Mouse (Mus musculus): ENCODE measurements around the gene Ap3m1. TPM values are rescaled to one million over a fixed set of nuclear protein-coding genes. Genes with fewer than 3 reads are reported as not detected.

The Ap3m1 gene
- total RNA-seq, 1 experiment = 48.5 TPM

DNA sequence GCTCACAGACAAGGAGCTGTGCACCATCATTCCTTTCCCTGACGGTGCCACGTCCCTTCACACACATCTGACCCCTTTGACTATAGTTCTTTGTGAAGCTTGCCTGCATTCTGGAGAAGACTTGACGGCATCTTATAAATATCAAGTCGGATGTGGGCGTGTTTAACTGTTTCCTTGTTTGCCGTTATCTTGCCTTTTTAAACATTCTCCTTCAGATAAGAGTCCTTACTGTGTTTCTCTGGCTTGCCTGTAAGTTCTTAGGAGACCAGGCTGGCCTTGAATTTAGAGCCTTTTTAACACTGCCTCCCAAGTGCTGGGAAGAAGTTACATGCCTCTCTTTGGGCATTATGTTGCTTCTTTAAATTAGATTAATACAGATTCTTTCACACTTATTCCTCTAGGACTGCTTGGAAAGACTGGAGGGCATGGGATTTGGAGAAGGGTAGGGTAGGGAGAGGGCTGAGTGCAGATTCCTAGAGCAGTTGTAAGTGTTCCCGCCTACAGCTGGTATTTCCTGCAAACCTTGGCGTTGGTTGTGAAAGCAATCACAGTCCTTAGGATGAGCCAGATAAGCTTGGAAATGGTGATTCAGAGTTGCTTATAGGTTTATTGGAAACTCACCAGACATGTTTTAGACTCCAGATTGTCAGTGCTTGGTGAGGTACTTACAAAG, 13.3 kb upstream of the Ap3m1 start:
- no peak overlapping the region for H3K27ac ChIP-seq (ENCODE audit: insufficient read depth, low read depth, low read length, poor library complexity, severe bottlenecking)
- H3K9ac ChIP-seq (ENCODE audit: insufficient read depth, low read depth, low read length, poor library complexity, severe bottlenecking) = no peak overlapping the region
- no peak overlapping the region for H3K4me3 ChIP-seq (ENCODE audit: insufficient read depth in 1 of 2, low read depth in 1 of 2, low read length in 2 of 2, poor library complexity in 1 of 2, severe bottlenecking in 1 of 2)
- in situ Hi-C loops (cut with MboI; ENCODE audit: low sequenced_read_pairs in 2 of 2, unreplicated experiment in 2 of 2) = no loop called here
- DNase-seq (ENCODE audit: low read depth, low spot score) = no peak
- no peaks in the 10 kb centered on the region for H3K9me3 ChIP-seq (ENCODE audit: control insufficient read depth, insufficient read depth, low read depth, low read length)
- H3K36me3 ChIP-seq (ENCODE audit: control insufficient read depth, insufficient read depth, low read length, poor library complexity, severe bottlenecking) = no peaks in the 10 kb centered on the region; the same call in 1 of the 2 replicates
- TF ChIP-seq ZNF384 (IDR thresholded peaks at IDR 0.05; ENCODE audit: low read depth, low read length) (no peak), MAFK (IDR thresholded peaks at IDR 0.05; ENCODE audit: insufficient read depth, low read depth, low read length) (no peak), CHD2 (IDR thresholded peaks at IDR 0.05; ENCODE audit: low read depth, low read length) (no peak), HCFC1 (IDR thresholded peaks at IDR 0.05; ENCODE audit: borderline replicate concordance, insufficient read depth, low read length) (no peak), ZC3H11A (IDR thresholded peaks at IDR 0.05; ENCODE audit: borderline replicate concordance, low read depth, low read length) (no peak)
- H3K4me1 ChIP-seq (ENCODE audit: control insufficient read depth in 2 of 2, insufficient read depth in 2 of 2, low read length in 2 of 2, poor library complexity in 1 of 2) = no peaks in the 10 kb centered on the region

DNA sequence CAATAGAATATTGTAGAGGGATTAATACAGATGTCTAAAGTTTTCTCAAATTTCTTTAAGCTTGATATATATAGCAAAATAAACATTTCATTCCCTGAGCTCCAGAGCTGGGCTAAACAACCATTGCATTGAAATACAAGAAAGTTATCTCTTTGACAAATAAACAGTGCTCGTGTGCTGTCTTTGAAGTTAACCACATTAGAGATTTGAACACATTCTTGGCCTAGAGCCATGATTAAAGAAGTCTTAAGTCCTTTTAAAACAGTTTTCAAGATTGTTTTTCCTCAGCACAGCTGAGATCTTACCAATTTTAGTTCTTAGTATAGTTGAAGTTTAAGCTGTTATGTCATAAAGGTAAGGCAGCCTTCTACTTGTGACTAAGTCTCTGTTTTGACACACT, 12.0 kb upstream of the Ap3m1 start:
- Histone ChIP-seq H3K9me3 (ENCODE audit: control insufficient read depth, insufficient read depth, low read depth, low read length) (no peaks in the 10 kb centered on the region), H3K9ac (ENCODE audit: insufficient read depth, low read depth, low read length, poor library complexity, severe bottlenecking) (no peak overlapping the region), H3K27ac (ENCODE audit: insufficient read depth, low read depth, low read length, poor library complexity, severe bottlenecking) (no peak overlapping the region), H3K36me3 (ENCODE audit: control insufficient read depth, insufficient read depth, low read length, poor library complexity, severe bottlenecking) (no peaks in the 10 kb centered on the region; the same call in 1 of the 2 replicates), H3K4me3 (ENCODE audit: insufficient read depth in 1 of 2, low read depth in 1 of 2, low read length in 2 of 2, poor library complexity in 1 of 2, severe bottlenecking in 1 of 2) (no peak overlapping the region), H3K4me1 (ENCODE audit: control insufficient read depth in 2 of 2, insufficient read depth in 2 of 2, low read length in 2 of 2, poor library complexity in 1 of 2) (no peaks in the 10 kb centered on the region)
- TF ChIP-seq ZNF384 (IDR thresholded peaks at IDR 0.05; ENCODE audit: low read depth, low read length) (no peak), HCFC1 (IDR thresholded peaks at IDR 0.05; ENCODE audit: borderline replicate concordance, insufficient read depth, low read length) (no peak), MAFK (IDR thresholded peaks at IDR 0.05; ENCODE audit: insufficient read depth, low read depth, low read length) (no peak), ZC3H11A (IDR thresholded peaks at IDR 0.05; ENCODE audit: borderline replicate concordance, low read depth, low read length) (no peak), CHD2 (IDR thresholded peaks at IDR 0.05; ENCODE audit: low read depth, low read length) (no peak)
- in situ Hi-C loops (cut with MboI; ENCODE audit: low sequenced_read_pairs in 2 of 2, unreplicated experiment in 2 of 2) = no loop called here
- no peak for DNase-seq (ENCODE audit: low read depth, low spot score)

DNA sequence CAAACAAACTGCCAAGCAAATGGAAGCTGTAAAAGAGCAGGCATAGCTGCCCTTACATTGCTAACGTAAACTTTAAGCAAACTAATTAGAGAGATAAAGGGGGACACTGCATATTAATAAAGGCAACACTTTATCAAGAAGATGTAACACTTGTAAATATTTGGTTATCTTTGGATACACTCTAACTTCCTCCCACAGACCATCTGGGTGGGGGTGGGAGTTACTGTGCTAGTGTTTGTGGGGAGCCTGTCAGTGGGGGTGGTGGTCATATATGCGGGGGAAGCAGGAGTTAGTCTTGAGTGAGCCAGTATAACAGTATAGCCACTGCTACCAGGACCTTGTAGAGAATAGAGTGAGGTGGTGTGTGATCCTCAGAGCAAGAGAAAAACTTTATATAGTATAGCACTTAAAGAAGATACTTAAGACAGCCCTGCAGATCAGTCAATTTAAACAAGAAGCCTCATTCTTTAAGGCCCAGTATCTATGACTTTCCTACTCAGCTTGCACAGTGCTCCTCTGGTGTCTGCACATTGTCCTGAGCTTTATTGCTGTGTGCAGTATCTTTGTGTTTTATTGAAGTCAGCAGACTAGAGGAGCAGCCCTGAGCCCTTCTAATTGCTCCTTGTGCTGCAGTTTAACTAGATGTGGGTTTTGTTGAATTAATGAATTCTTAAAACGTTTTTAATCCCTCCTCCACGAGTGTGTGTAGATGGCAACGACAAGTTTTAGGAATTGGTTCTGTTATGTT, 10.6 kb upstream of the Ap3m1 start:
- Histone ChIP-seq H3K9me3 (ENCODE audit: control insufficient read depth, insufficient read depth, low read depth, low read length) (no peaks in the 10 kb centered on the region), H3K36me3 (ENCODE audit: control insufficient read depth, insufficient read depth, low read length, poor library complexity, severe bottlenecking) (no peaks in the 10 kb centered on the region; the same call in 1 of the 2 replicates), H3K4me1 (ENCODE audit: control insufficient read depth in 2 of 2, insufficient read depth in 2 of 2, low read length in 2 of 2, poor library complexity in 1 of 2) (no peaks in the 10 kb centered on the region), H3K9ac (ENCODE audit: insufficient read depth, low read depth, low read length, poor library complexity, severe bottlenecking) (no peak overlapping the region), H3K27ac (ENCODE audit: insufficient read depth, low read depth, low read length, poor library complexity, severe bottlenecking) (no peak overlapping the region), H3K4me3 (ENCODE audit: insufficient read depth in 1 of 2, low read depth in 1 of 2, low read length in 2 of 2, poor library complexity in 1 of 2, severe bottlenecking in 1 of 2) (no peak overlapping the region)
- DNase-seq (ENCODE audit: low read depth, low spot score) = no peak
- in situ Hi-C loops (cut with MboI; ENCODE audit: low sequenced_read_pairs in 2 of 2, unreplicated experiment in 2 of 2) = no loop called here
- TF ChIP-seq CHD2 (IDR thresholded peaks at IDR 0.05; ENCODE audit: low read depth, low read length) (no peak), ZNF384 (IDR thresholded peaks at IDR 0.05; ENCODE audit: low read depth, low read length) (no peak), HCFC1 (IDR thresholded peaks at IDR 0.05; ENCODE audit: borderline replicate concordance, insufficient read depth, low read length) (no peak), MAFK (IDR thresholded peaks at IDR 0.05; ENCODE audit: insufficient read depth, low read depth, low read length) (no peak), ZC3H11A (IDR thresholded peaks at IDR 0.05; ENCODE audit: borderline replicate concordance, low read depth, low read length) (no peak)

DNA sequence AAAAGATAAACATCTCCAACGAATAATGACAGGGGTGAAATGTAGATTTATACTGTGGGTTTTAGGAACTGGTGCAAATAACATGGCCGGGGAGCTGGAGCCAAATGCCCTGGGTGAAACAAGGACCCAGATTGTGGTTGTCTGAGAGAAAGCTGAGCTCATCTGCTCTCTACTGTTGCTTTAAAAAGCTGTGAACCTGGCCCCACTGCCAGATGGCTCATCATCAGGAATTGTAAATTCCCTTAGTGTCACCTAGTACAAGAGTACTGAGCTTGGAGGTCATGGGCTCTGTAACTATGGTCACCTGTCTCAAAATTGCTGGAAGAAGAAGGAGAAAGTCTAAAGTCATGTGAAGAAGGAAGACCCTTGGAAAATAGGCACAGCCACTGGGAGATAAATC, 6.7 kb upstream of the Ap3m1 start:
- no peak overlapping the region for H3K27ac ChIP-seq (ENCODE audit: insufficient read depth, low read depth, low read length, poor library complexity, severe bottlenecking)
- in situ Hi-C loops (cut with MboI; ENCODE audit: low sequenced_read_pairs in 2 of 2, unreplicated experiment in 2 of 2) = no loop called here
- H3K9ac ChIP-seq (ENCODE audit: insufficient read depth, low read depth, low read length, poor library complexity, severe bottlenecking) = no peak overlapping the region
- TF ChIP-seq HCFC1 (IDR thresholded peaks at IDR 0.05; ENCODE audit: borderline replicate concordance, insufficient read depth, low read length) = no peak
- TF ChIP-seq CHD2 (IDR thresholded peaks at IDR 0.05; ENCODE audit: low read depth, low read length) = no peak
- TF ChIP-seq ZC3H11A (IDR thresholded peaks at IDR 0.05; ENCODE audit: borderline replicate concordance, low read depth, low read length) = no peak
- no peak for TF ChIP-seq MAFK (IDR thresholded peaks at IDR 0.05; ENCODE audit: insufficient read depth, low read depth, low read length)
- TF ChIP-seq ZNF384 (IDR thresholded peaks at IDR 0.05; ENCODE audit: low read depth, low read length) = no peak
- no peak overlapping the region for H3K4me3 ChIP-seq (ENCODE audit: insufficient read depth in 1 of 2, low read depth in 1 of 2, low read length in 2 of 2, poor library complexity in 1 of 2, severe bottlenecking in 1 of 2)
- no peaks in the 10 kb centered on the region for H3K4me1 ChIP-seq (ENCODE audit: control insufficient read depth in 2 of 2, insufficient read depth in 2 of 2, low read length in 2 of 2, poor library complexity in 1 of 2)
- H3K9me3 ChIP-seq (ENCODE audit: control insufficient read depth, insufficient read depth, low read depth, low read length) = no peaks in the 10 kb centered on the region
- H3K36me3 ChIP-seq (ENCODE audit: control insufficient read depth, insufficient read depth, low read length, poor library complexity, severe bottlenecking) = no peaks in the 10 kb centered on the region
- no peak for DNase-seq (ENCODE audit: low read depth, low spot score)
